Mouse (Mus musculus) kidney, postnatal 25 days (tissue): Measurements from ENCODE around the gene Gm6351.
"Not testable (repeated sequence)": the region's sequence is repeated elsewhere in the genome, so short reads cannot be mapped to it uniquely, and the experiment has no call there.

Experiments
- DNase-seq, 2 experiments: peaks; one replicate each; pipeline ENCODE4 v3.0.0; 2021; ENCODE audit warnings: mixed read lengths in 2 of 2

The Gm6351 gene

GRCm38 (mm10) chr5:94076085-94076484, at the start of gene Gm6351:
TSS of gene Gm6351 (plus strand) at chr5:94076385.
- not testable (repeated sequence) for DNase-seq

- not testable (repeated sequence) for DNase-seq
Measured at GRCm38 (mm10) chr5:94070445-94070844, 5.7 kb upstream of the Gm6351 start, which contains the start of gene BC061212. TSS of gene BC061212 (minus strand) at chr5:94070545.
